9 mouse cellular contexts compared by ENCODE assay signal in genomic region chr4:133262882-133263281, GRCm38 (mm10). TPM values are rescaled to one million over a fixed set of nuclear protein-coding genes. Genes with fewer than 3 reads are reported as not detected.
A peak's percentile ranks its signal among the peaks of the same experiment; 100 is the strongest.
DNase-seq lines count a peak whose midpoint lies in the region; ATAC-seq and TF ChIP-seq lines count a peak whose summit lies in the region.
"Had no signal": no experiment of that assay in that cellular context is flagged by ENCODE, and none has a peak within 500 bp of the region (broad histone marks: within the 10 kb centered on the region; RNA-seq: fewer than 3 reads in every experiment).

Gene Sytl1 (minus strand): TSS chr4:133263113.

- ATAC-seq in kidney, embryonic 15.5 days (replicated peaks; ENCODE audit: low FRiP score), result no peak
- ATAC-seq in stomach, postnatal 0 days (ENCODE audit: low FRiP score, low TSS enrichment), result peak; percentile 63
- no peak for ATAC-seq in monocyte, adult 5-6 weeks (replicated peaks; ENCODE audit: insufficient number of reproducible peaks, low FRiP score, low TSS enrichment, poor library complexity, severe bottlenecking)

- peaks cover 2% of the 10 kb centered on the region; the same call in 1 of the 2 replicates for H3K27me3 ChIP-seq in kidney, embryonic 15.5 days
- H3K27me3 ChIP-seq in limb, embryonic 10.5 days (ENCODE audit: low read depth, poor library complexity, severe bottlenecking), result peaks cover 13% of the 10 kb centered on the region
- no peaks in the 10 kb centered on the region for H3K27me3 ChIP-seq in stomach, postnatal 0 days (ENCODE audit: control insufficient read depth, insufficient read depth, low read length)
- H3K27me3 ChIP-seq in heart, adult 2 months (ENCODE audit: control insufficient read depth, insufficient read depth, low read length), result no peaks in the 10 kb centered on the region

- TF ChIP-seq POLR2A in heart, adult 2 months (IDR thresholded peaks at IDR 0.05; ENCODE audit: insufficient read depth, low read depth, low read length), result no peak

- peaks cover 42% of the 10 kb centered on the region for H3K36me3 ChIP-seq in kidney, embryonic 15.5 days
- H3K36me3 ChIP-seq in limb, embryonic 10.5 days, result peaks cover 51% of the 10 kb centered on the region
- peaks cover 12% of the 10 kb centered on the region for H3K36me3 ChIP-seq in stomach, postnatal 0 days (ENCODE audit: control insufficient read depth, insufficient read depth, low read length)
- no peaks in the 10 kb centered on the region for H3K36me3 ChIP-seq in heart, adult 2 months (ENCODE audit: control insufficient read depth, insufficient read depth, low read length)

- no peak within 1 kb of the TSS for H3K27ac ChIP-seq in kidney, embryonic 15.5 days
- H3K27ac ChIP-seq in limb, embryonic 10.5 days, result peak within 1 kb of the TSS; percentile 21; the same call in 1 of the 2 replicates
- H3K27ac ChIP-seq in stomach, postnatal 0 days (replicated peaks), result peak within 1 kb of the TSS; percentile 82
- no peak within 1 kb of the TSS for H3K27ac ChIP-seq in heart, adult 2 months
- H3K27ac ChIP-seq: liver, embryonic 13.5 days had no signal

- peak; percentile 31 for DNase-seq in kidney, postnatal 10 days
- DNase-seq in ZHBTc4 (ENCODE audit: low read depth, low spot score), result peak; percentile 21
- DNase-seq in limb, embryonic 10.5 days (ENCODE audit: low spot score), result no peak
- peak; percentile 67 for DNase-seq in stomach, postnatal 0 days (ENCODE audit: low spot score)
- DNase-seq in heart, adult 2 months, result no peak
- no peak for DNase-seq in adrenal gland, adult 18-20 months (ENCODE audit: low spot score in 2 of 2)
- DNase-seq: liver, embryonic 13.5 days had no signal

- no peak within 1 kb of the TSS for H3K4me3 ChIP-seq in kidney, embryonic 15.5 days (replicated peaks)
- no peak within 1 kb of the TSS for H3K4me3 ChIP-seq in limb, embryonic 10.5 days
- H3K4me3 ChIP-seq in stomach, postnatal 0 days (ENCODE audit: low read depth, low read length), result peak within 1 kb of the TSS; percentile 34
- H3K4me3 ChIP-seq in heart, adult 2 months, result no peak within 1 kb of the TSS
- H3K4me3 ChIP-seq: liver, embryonic 13.5 days had no signal

- H3K4me1 ChIP-seq in kidney, embryonic 15.5 days, result no peaks in the 10 kb centered on the region
- H3K4me1 ChIP-seq in limb, embryonic 10.5 days, result peaks cover 15% of the 10 kb centered on the region
- no peaks in the 10 kb centered on the region for H3K4me1 ChIP-seq in stomach, postnatal 0 days (replicated peaks; ENCODE audit: control insufficient read depth, insufficient read depth)
- H3K4me1 ChIP-seq in heart, adult 2 months (ENCODE audit: control insufficient read depth, insufficient read depth, low read length), result peaks cover 3% of the 10 kb centered on the region

- no peak for TF ChIP-seq EP300 in stomach, postnatal 0 days (optimal IDR thresholded peaks at IDR 0.05)
- no peak for TF ChIP-seq EP300 in heart, adult 2 months (IDR thresholded peaks at IDR 0.05; ENCODE audit: insufficient read depth, low read depth, low read length)

- TF ChIP-seq CTCF in stomach, postnatal 0 days (IDR thresholded peaks at IDR 0.05; ENCODE audit: low read depth), result peak; percentile 44
- no peak for TF ChIP-seq CTCF in heart, adult 2 months (IDR thresholded peaks at IDR 0.05)

- 34% methylated on average over 7 of the region's 7 CpGs for WGBS in kidney, embryonic 15.5 days
- 37% methylated on average over 7 of the region's 7 CpGs for WGBS in limb, embryonic 10.5 days
- 32% methylated on average over 7 of the region's 7 CpGs for WGBS in stomach, postnatal 0 days
- 47% methylated on average over 7 of the region's 7 CpGs for WGBS in heart, adult 2 months

- intact Hi-C loops in heart, adult 2 months (cut with DNase I), result no loop called here

- H3K9ac ChIP-seq in kidney, embryonic 15.5 days, result no peak within 1 kb of the TSS
- peak within 1 kb of the TSS; percentile 47 for H3K9ac ChIP-seq in stomach, postnatal 0 days (ENCODE audit: low read length)
- H3K9ac ChIP-seq in heart, adult 2 months (ENCODE audit: low read depth, low read length), result no peak within 1 kb of the TSS
- H3K9ac ChIP-seq: liver, embryonic 13.5 days had no signal

- no peak within 1 kb of the TSS for H3K4me2 ChIP-seq in kidney, embryonic 15.5 days
- H3K4me2 ChIP-seq in stomach, postnatal 0 days (replicated peaks; ENCODE audit: low read depth), result peak within 1 kb of the TSS; percentile 51
- H3K4me2 ChIP-seq: liver, embryonic 13.5 days had no signal

- no peaks in the 10 kb centered on the region for H3K9me3 ChIP-seq in kidney, embryonic 15.5 days (replicated peaks)
- H3K9me3 ChIP-seq in limb, embryonic 10.5 days (replicated peaks), result no peaks in the 10 kb centered on the region
- H3K9me3 ChIP-seq in stomach, postnatal 0 days (ENCODE audit: control insufficient read depth, low read length), result no peaks in the 10 kb centered on the region
- H3K9me3 ChIP-seq: liver, embryonic 13.5 days had no signal

- no peaks in the 10 kb centered on the region for H3K79me2 ChIP-seq in heart, adult 2 months (replicated peaks; ENCODE audit: control insufficient read depth, insufficient read depth, low read length)

RNA-seq across cellular contexts. Expression of gene Sytl1, which starts in this region (rescaled TPM):
- 0.96 and 1.8 TPM in 2 replicates for polyA plus RNA-seq in kidney, embryonic 15.5 days (2015; fragmentation: Nextera tagmentation; extraction: Ambion mirVana)
- polyA plus RNA-seq in limb, embryonic 10.5 days (2016; fragmentation: Nextera tagmentation; extraction: Ambion mirVana), result 2.0 and 2.5 TPM in 2 replicates
- 93.5 and 109 TPM in 2 replicates for polyA plus RNA-seq in stomach, postnatal 0 days (2015; fragmentation: Nextera tagmentation; extraction: Ambion mirVana)
- total RNA-seq in heart, adult 2 months (2021), result under 1 TPM; 0.29 to 0.61 TPM
- polyA plus RNA-seq in heart, adult 2 months (2012; rRNA removed), result 0.53 and 0.80 TPM in 2 replicates
- total RNA-seq in adrenal gland, adult 18-20 months (2021), result 1 to 10 TPM; 1.2 to 1.5 TPM
- 1.4 to 7.1 TPM (median 4.4 TPM) in 3 replicates for total RNA-seq in monocyte, adult 5-6 weeks (2017)

Comparison
In these comparisons a context has a peak if more than half of its experiments do, and no peak if none do; other contexts are left out.
1. RNA of gene Sytl1 (polyA plus RNA-seq): 93.5 to 109 TPM in stomach, postnatal 0 days; 2.0 to 2.5 TPM in limb, embryonic 10.5 days, 0.96 to 1.8 TPM in kidney, embryonic 15.5 days and 0.53 to 0.80 TPM in heart, adult 2 months; every median in the first group is over 10 times any median in the second.
2. DNase-seq: peak in kidney, postnatal 10 days (single experiment), ZHBTc4 (single experiment) and stomach, postnatal 0 days (single experiment); none in limb, embryonic 10.5 days (single experiment), heart, adult 2 months (0 of 2) and adrenal gland, adult 18-20 months (0 of 2).
3. H3K27ac ChIP-seq: peak in limb, embryonic 10.5 days (single experiment) and stomach, postnatal 0 days (single experiment); none in kidney, embryonic 15.5 days (single experiment) and heart, adult 2 months (single experiment).